Comparison of ENCODE assay signal across 8 mouse cellular contexts in genomic region chr10:25250108-25250507, GRCm38 (mm10). TPM values are rescaled to one million over a fixed set of nuclear protein-coding genes. Genes with fewer than 3 reads are reported as not detected.
A peak's percentile ranks its signal among the peaks of the same experiment; 100 is the strongest.
DNase-seq lines count a peak whose midpoint lies in the region; ATAC-seq lines count a peak whose summit lies in the region.

No protein-coding gene starts in this region.

- no peaks in the 10 kb centered on the region for H3K27me3 ChIP-seq in hindbrain, embryonic 12.5 days
- H3K27me3 ChIP-seq in midbrain, embryonic 13.5 days = no peaks in the 10 kb centered on the region

- no peaks in the 10 kb centered on the region for H3K36me3 ChIP-seq in hindbrain, embryonic 12.5 days
- no peaks in the 10 kb centered on the region for H3K36me3 ChIP-seq in midbrain, embryonic 13.5 days

- 0 out of 2 replicates have a peak, but pooled peaks have one; percentile 41 for ATAC-seq in erythroid progenitor cell, adult 5-6 weeks (replicated peaks; ENCODE audit: low FRiP score, poor library complexity, severe bottlenecking)
- ATAC-seq in hindbrain, embryonic 12.5 days (ENCODE audit: low FRiP score) = peak; percentile 26; the same call in 1 of the 2 replicates
- peak; percentile 63; the same call in 1 of the 2 replicates for ATAC-seq in midbrain, embryonic 13.5 days

- 41% methylated on average over 12 of the region's 12 CpGs for WGBS in hindbrain, embryonic 12.5 days
- WGBS in midbrain, embryonic 13.5 days = 40% methylated on average over 12 of the region's 12 CpGs

- no peak overlapping the region for H3K27ac ChIP-seq in hindbrain, embryonic 12.5 days
- no peak overlapping the region for H3K27ac ChIP-seq in midbrain, embryonic 13.5 days

- no peak overlapping the region for H3K9ac ChIP-seq in hindbrain, embryonic 12.5 days
- H3K9ac ChIP-seq in midbrain, embryonic 13.5 days (replicated peaks) = no peak overlapping the region

- H3K4me3 ChIP-seq in hindbrain, embryonic 12.5 days = no peak overlapping the region
- no peak overlapping the region for H3K4me3 ChIP-seq in midbrain, embryonic 13.5 days (replicated peaks)

- no peaks in the 10 kb centered on the region for H3K9me3 ChIP-seq in hindbrain, embryonic 12.5 days (replicated peaks)
- H3K9me3 ChIP-seq in midbrain, embryonic 13.5 days = no peaks in the 10 kb centered on the region

- DNase-seq in right cerebral cortex, adult 18-20 months = peak; percentile 43
- no peak for DNase-seq in right cerebral cortex, postnatal 36 days (ENCODE audit: low spot score in 2 of 2)
- peak; percentile 69 for DNase-seq in c-Kit-negative CD71-positive TER-119-positive erythroid progenitor cells, embryonic 14.5 days (ENCODE audit: low read depth, low spot score)
- DNase-seq in left cerebral cortex, postnatal 25 days (ENCODE audit: low spot score in 2 of 2) = peak; percentile 24 to 50
- DNase-seq in testis, postnatal 10 days (ENCODE audit: low spot score) = peak; percentile 83

- no peaks in the 10 kb centered on the region for H3K4me1 ChIP-seq in hindbrain, embryonic 12.5 days
- H3K4me1 ChIP-seq in midbrain, embryonic 13.5 days (replicated peaks) = no peaks in the 10 kb centered on the region

- no peak overlapping the region for H3K4me2 ChIP-seq in hindbrain, embryonic 12.5 days (replicated peaks)
- no peak overlapping the region for H3K4me2 ChIP-seq in midbrain, embryonic 13.5 days (replicated peaks)

- intact Hi-C loops in left cerebral cortex, postnatal 25 days (cut with DNase I) = no loop called here

RNA-seq across cellular contexts. Expression of gene Akap7, which starts 57.6 kb away (rescaled TPM):
- total RNA-seq in erythroid progenitor cell, adult 5-6 weeks (2015; ENCODE audit: low replicate concordance) = 77.8 and 87.2 TPM in 2 replicates
- 80.0 and 82.3 TPM in 2 replicates for total RNA-seq in erythroid progenitor cell, adult 5-6 weeks (2017; ENCODE audit: low replicate concordance)
- 22.8 TPM in 2 replicates for polyA plus RNA-seq in hindbrain, embryonic 12.5 days (2016; fragmentation: Nextera tagmentation; extraction: Ambion mirVana)
- 10 to 100 TPM; 59.1 to 62.1 TPM for total RNA-seq in left cerebral cortex, postnatal 25 days (2021)
- 20.9 and 21.3 TPM in 2 replicates for polyA plus RNA-seq in midbrain, embryonic 13.5 days (2015; fragmentation: Nextera tagmentation; extraction: Ambion mirVana)

Comparison
In these comparisons a context has a peak if more than half of its experiments do, and no peak if none do; other contexts are left out.
1. DNase-seq: peak in right cerebral cortex, adult 18-20 months (single experiment), c-Kit-negative CD71-positive TER-119-positive erythroid progenitor cells, embryonic 14.5 days (single experiment), left cerebral cortex, postnatal 25 days (2 of 2) and testis, postnatal 10 days (single experiment); none in right cerebral cortex, postnatal 36 days (0 of 2).
2. Peak in every context shown above with its lines, with median percentiles within 50 percentile points of each other: ATAC-seq.